Comparison of ENCODE assay signal across 12 mouse cellular contexts in the genomic region with DNA sequence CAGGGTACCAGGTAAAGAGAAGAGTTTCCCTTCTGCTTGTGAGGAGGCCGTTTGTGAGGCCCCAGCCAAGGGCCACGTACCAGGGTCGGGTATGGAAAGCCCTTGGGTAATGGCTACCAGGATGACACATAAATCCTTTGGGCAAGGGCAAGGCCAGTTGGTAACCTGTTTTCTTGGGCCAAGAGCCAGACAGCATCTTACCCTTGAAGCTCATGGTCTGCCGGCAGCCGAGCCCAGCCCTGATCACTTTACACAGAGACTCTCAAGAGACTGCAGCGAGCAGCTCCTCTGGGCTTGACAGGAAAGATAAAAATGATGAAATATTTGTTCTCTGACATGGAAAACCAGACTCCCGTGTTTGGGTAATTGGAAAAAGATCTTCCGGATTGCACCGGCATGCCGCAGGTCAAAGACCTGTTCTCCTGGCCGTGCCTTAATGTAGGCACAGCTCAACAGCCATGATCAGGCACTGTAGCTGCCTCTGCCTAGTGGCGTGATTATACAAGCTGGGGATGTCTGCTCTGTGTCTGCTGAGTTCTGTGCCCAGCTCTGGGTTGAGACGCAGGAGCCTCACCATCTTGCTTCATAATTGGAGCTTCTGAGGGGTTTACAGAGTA.
DNase-seq lines count a peak whose midpoint lies in the region.
"Had no signal": no experiment of that assay in that cellular context is flagged by ENCODE, and none has a peak within 500 bp of the region (broad histone marks: within the 10 kb centered on the region; RNA-seq: fewer than 3 reads in every experiment).

No protein-coding gene starts in this region.

- peak; percentile 72 to 91 for DNase-seq in adrenal gland, adult (ENCODE audit: inconsistent age in 2 of 2, low spot score in 1 of 2)
- no peak for DNase-seq in adrenal gland, postnatal 4 days (ENCODE audit: low spot score in 2 of 2)
- DNase-seq in kidney, postnatal 14 days: peak; percentile 36
- no peak for DNase-seq in kidney, postnatal 10 days
- peak; percentile 11 for DNase-seq in NIH3T3 (ENCODE audit: low read depth)
- peak; percentile 7 for DNase-seq in fat pad, adult 2 months (ENCODE audit: extremely low read depth, low read depth, low spot score)
- DNase-seq in heart, adult 11 months: no peak
- no peak for DNase-seq in thymus, postnatal 25 days
- DNase-seq: cerebellum, adult 2 months; gastrocnemius, adult 2 months; liver; right cerebral cortex, postnatal 14 days had no signal

Comparison
In these comparisons a context has a peak if more than half of its experiments do, and no peak if none do; other contexts are left out.
1. DNase-seq: peak in adrenal gland, adult (2 of 2), kidney, postnatal 14 days (single experiment), NIH3T3 (single experiment) and fat pad, adult 2 months (single experiment); none in adrenal gland, postnatal 4 days (0 of 2), kidney, postnatal 10 days (single experiment), heart, adult 11 months (single experiment) and thymus, postnatal 25 days (single experiment).